13 mouse cellular contexts compared by ENCODE assay signal in genomic region chr15:74157320-74157719, GRCm38 (mm10).
DNase-seq lines count a peak whose midpoint lies in the region; ATAC-seq and TF ChIP-seq lines count a peak whose summit lies in the region.
"Had no signal": no experiment of that assay in that cellular context is flagged by ENCODE, and none has a peak within 500 bp of the region (broad histone marks: within the 10 kb centered on the region; RNA-seq: fewer than 3 reads in every experiment).

No protein-coding gene starts in this region.

- ATAC-seq in forebrain, embryonic 14.5 days: peak; percentile 68
- ATAC-seq in hindbrain, postnatal 0 days: no peak; the same call in 1 of the 2 replicates
- no peak for ATAC-seq in midbrain, postnatal 0 days (ENCODE audit: low FRiP score)

- DNase-seq in embryo, embryonic 11 days: peak; percentile 43
- DNase-seq in embryo, embryonic 9.5 days (ENCODE audit: extremely low spot score): no peak
- peak; percentile 63 for DNase-seq in forebrain, embryonic 14.5 days (ENCODE audit: low spot score)
- DNase-seq in hindbrain, postnatal 0 days (ENCODE audit: low spot score): peak; percentile 45
- no peak for DNase-seq in midbrain, postnatal 0 days (ENCODE audit: low spot score)
- no peak for DNase-seq in heart, embryonic 10.5 days (ENCODE audit: low spot score)
- DNase-seq in left cerebral cortex, adult 8-10 months (ENCODE audit: low spot score in 2 of 2): no peak
- no peak for DNase-seq in lung, postnatal 10 days
- DNase-seq: heart, adult 2 months; lung, postnatal 14 days; right cerebral cortex, postnatal 25 days had no signal

- 36% methylated on average over 8 of the region's 8 CpGs for WGBS in forebrain, embryonic 14.5 days
- 28% methylated on average over 8 of the region's 8 CpGs for WGBS in hindbrain, postnatal 0 days
- 37% methylated on average over 8 of the region's 8 CpGs for WGBS in midbrain, postnatal 0 days
- whole genome bisulfite sequencing in heart, embryonic 10.5 days: 69% methylated on average over 8 of the region's 8 CpGs

- TF ChIP-seq CTCF in hindbrain, postnatal 0 days (IDR thresholded peaks at IDR 0.05; ENCODE audit: low read depth): no peak
- no peak for TF ChIP-seq CTCF in midbrain, postnatal 0 days (IDR thresholded peaks at IDR 0.05)

- no peak overlapping the region for H3K4me3 ChIP-seq in forebrain, embryonic 14.5 days (ENCODE audit: low read depth, low read length)
- no peak overlapping the region for H3K4me3 ChIP-seq in hindbrain, postnatal 0 days (ENCODE audit: low read length)
- no peak overlapping the region for H3K4me3 ChIP-seq in midbrain, postnatal 0 days (ENCODE audit: low read depth, low read length)
- no peak overlapping the region for H3K4me3 ChIP-seq in heart, embryonic 10.5 days
- H3K4me3 ChIP-seq: embryonic facial prominence, embryonic 15.5 days; heart, adult 2 months had no signal

- H3K36me3 ChIP-seq in forebrain, embryonic 14.5 days (ENCODE audit: control insufficient read depth, insufficient read depth, low read length): no peaks in the 10 kb centered on the region
- no peaks in the 10 kb centered on the region for H3K36me3 ChIP-seq in hindbrain, postnatal 0 days (ENCODE audit: insufficient read depth, low read length)
- no peaks in the 10 kb centered on the region for H3K36me3 ChIP-seq in midbrain, postnatal 0 days (ENCODE audit: insufficient read depth, low read length)
- H3K36me3 ChIP-seq in heart, embryonic 10.5 days: no peaks in the 10 kb centered on the region
- H3K36me3 ChIP-seq: embryonic facial prominence, embryonic 15.5 days had no signal

- no peak overlapping the region for H3K9ac ChIP-seq in forebrain, embryonic 14.5 days (ENCODE audit: low read length)
- no peak overlapping the region for H3K9ac ChIP-seq in hindbrain, postnatal 0 days (replicated peaks; ENCODE audit: low read length)
- H3K9ac ChIP-seq in midbrain, postnatal 0 days (replicated peaks; ENCODE audit: low read length, poor library complexity, severe bottlenecking): no peak overlapping the region
- H3K9ac ChIP-seq: embryonic facial prominence, embryonic 15.5 days had no signal

- no peaks in the 10 kb centered on the region for H3K9me3 ChIP-seq in forebrain, embryonic 14.5 days (replicated peaks; ENCODE audit: control insufficient read depth, low read length)
- no peaks in the 10 kb centered on the region for H3K9me3 ChIP-seq in hindbrain, postnatal 0 days (ENCODE audit: low read length)
- no peaks in the 10 kb centered on the region for H3K9me3 ChIP-seq in midbrain, postnatal 0 days (ENCODE audit: low read length)
- no peaks in the 10 kb centered on the region for H3K9me3 ChIP-seq in heart, embryonic 10.5 days
- H3K9me3 ChIP-seq: embryonic facial prominence, embryonic 15.5 days had no signal

- H3K27ac ChIP-seq in forebrain, embryonic 14.5 days (ENCODE audit: low read depth, low read length): peak overlapping the region; percentile 79
- H3K27ac ChIP-seq in hindbrain, postnatal 0 days: peak overlapping the region; percentile 32; the same call in 1 of the 2 replicates
- 0 out of 2 replicates have a peak overlapping the region, but pooled peaks have one; percentile 4 for H3K27ac ChIP-seq in midbrain, postnatal 0 days (ENCODE audit: low read depth, low read length)
- no peak overlapping the region for H3K27ac ChIP-seq in heart, embryonic 10.5 days
- H3K27ac ChIP-seq: embryonic facial prominence, embryonic 15.5 days; heart, adult 2 months had no signal

- no peaks in the 10 kb centered on the region for H3K27me3 ChIP-seq in forebrain, embryonic 14.5 days (replicated peaks; ENCODE audit: control insufficient read depth, insufficient read depth, low read length)
- no peaks in the 10 kb centered on the region for H3K27me3 ChIP-seq in hindbrain, postnatal 0 days (ENCODE audit: insufficient read depth, low read length)
- H3K27me3 ChIP-seq in midbrain, postnatal 0 days (ENCODE audit: insufficient read depth, low read length): no peaks in the 10 kb centered on the region
- H3K27me3 ChIP-seq in heart, embryonic 10.5 days (ENCODE audit: insufficient read depth, poor library complexity, severe bottlenecking): peaks cover 3% of the 10 kb centered on the region; the same call in 1 of the 2 replicates
- H3K27me3 ChIP-seq: embryonic facial prominence, embryonic 15.5 days had no signal

- peaks cover 35% of the 10 kb centered on the region for H3K4me1 ChIP-seq in forebrain, embryonic 14.5 days (ENCODE audit: control insufficient read depth, insufficient read depth, low read length)
- H3K4me1 ChIP-seq in hindbrain, postnatal 0 days (ENCODE audit: insufficient read depth, low read length): peaks cover 26% of the 10 kb centered on the region
- peaks cover 8% of the 10 kb centered on the region; the same call in 1 of the 2 replicates for H3K4me1 ChIP-seq in midbrain, postnatal 0 days (ENCODE audit: insufficient read depth, low read length)
- 0 out of 2 replicates have a peak, but pooled peaks cover 4% of the 10 kb centered on the region for H3K4me1 ChIP-seq in heart, embryonic 10.5 days
- H3K4me1 ChIP-seq: embryonic facial prominence, embryonic 15.5 days had no signal

- H3K4me2 ChIP-seq in forebrain, embryonic 14.5 days (ENCODE audit: low read length): no peak overlapping the region
- no peak overlapping the region for H3K4me2 ChIP-seq in hindbrain, postnatal 0 days (ENCODE audit: low read depth, low read length)
- H3K4me2 ChIP-seq in midbrain, postnatal 0 days (ENCODE audit: low read depth, low read length, poor library complexity, severe bottlenecking): no peak overlapping the region
- H3K4me2 ChIP-seq: embryonic facial prominence, embryonic 15.5 days; liver, embryonic 11.5 days had no signal

Comparison
In these comparisons a context has a peak if more than half of its experiments do, and no peak if none do; other contexts are left out.
1. DNase-seq: peak in embryo, embryonic 11 days (single experiment), forebrain, embryonic 14.5 days (single experiment) and hindbrain, postnatal 0 days (single experiment); none in embryo, embryonic 9.5 days (single experiment), midbrain, postnatal 0 days (single experiment), heart, embryonic 10.5 days (single experiment), left cerebral cortex, adult 8-10 months (0 of 2) and lung, postnatal 10 days (single experiment).